Mouse (Mus musculus) layer of hippocampus, adult 11-12 months (tissue): ENCODE measurements at regions not wholly inside any gene's neighbourhood (a gene's known extent, or its start where the extent isn't known, plus 50 kb on each side); places are given as distances from the start of the nearest gene placed in this dataset.

Experiments
- DNase-seq: peaks from one replicate; pipeline ENCODE4 v3.0.0; 2022; ENCODE audit warnings: low spot score

GRCm38 (mm10) chr10:17431068-17431467, 291.9 kb upstream of the Cited2 start:
- DNase-seq: no peak

DNA sequence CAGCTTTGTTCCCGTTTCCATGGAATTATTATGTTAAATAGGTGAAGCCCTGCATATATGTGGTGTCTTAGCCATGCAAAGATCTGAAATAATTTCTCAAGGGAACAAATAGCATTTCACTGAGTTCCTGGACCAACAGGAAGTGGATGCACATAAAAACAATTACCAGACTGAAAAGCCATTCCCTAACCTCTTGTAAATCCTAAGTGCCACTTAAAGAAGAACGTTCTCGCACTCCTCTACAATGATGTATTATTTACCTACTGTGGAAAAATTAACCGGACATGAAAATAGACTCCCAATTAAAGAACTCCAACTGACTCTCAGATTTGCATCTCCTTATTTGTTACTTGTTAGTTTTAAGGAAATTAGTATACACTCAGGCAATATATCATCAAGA, 288.9 kb upstream of the Cited2 start:
- no peak for DNase-seq

DNA sequence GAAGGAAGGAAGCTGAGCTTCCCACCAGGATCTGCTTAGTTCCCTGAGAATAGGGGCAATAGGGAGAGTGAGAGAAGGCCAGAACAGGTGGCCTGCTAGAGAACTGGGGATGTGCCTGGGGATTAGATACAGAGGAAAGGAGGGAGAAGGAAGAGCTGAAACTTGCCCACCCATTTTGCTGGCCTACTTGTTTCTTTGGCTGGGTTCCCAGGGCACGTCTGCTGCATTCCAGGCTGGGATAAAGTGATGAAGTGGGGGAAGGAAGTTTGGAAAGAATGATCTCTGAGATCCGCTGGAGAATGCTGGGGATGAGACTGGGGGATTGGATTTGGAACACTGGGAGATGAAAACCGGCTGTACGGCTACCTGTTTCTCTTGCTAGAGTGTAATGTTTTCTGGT, 272.8 kb upstream of the Cited2 start:
- no peak for DNase-seq

GRCm38 (mm10) chr10:17470880-17471279, 252.1 kb upstream of the Cited2 start:
- no peak for DNase-seq

- no peak for DNase-seq
Observed at GRCm38 (mm10) chr10:17472536-17472935, 250.5 kb upstream of the Cited2 start.

GRCm38 (mm10) chr10:17475976-17476375, 247.0 kb upstream of the Cited2 start:
- DNase-seq: no peak

DNA sequence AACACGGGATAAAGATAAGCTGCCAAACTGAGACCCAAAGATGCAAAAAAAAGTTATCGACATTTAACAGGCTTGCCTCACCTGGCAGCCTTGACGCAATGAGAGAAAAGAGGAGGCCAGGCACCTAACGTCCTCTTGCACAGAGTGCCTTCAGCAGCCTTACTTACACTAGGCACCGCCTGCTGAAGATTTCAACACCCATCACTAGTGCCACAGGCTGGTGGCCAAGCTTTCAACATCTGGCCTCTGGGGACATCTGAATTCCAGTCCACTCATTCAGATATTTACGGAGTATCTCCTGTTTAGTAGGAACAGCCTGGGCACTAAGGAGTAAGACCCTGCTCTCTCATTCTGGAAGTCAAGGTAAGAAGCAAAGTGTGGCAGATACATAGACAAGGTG, 246.3 kb upstream of the Cited2 start:
- DNase-seq: no peak

DNA sequence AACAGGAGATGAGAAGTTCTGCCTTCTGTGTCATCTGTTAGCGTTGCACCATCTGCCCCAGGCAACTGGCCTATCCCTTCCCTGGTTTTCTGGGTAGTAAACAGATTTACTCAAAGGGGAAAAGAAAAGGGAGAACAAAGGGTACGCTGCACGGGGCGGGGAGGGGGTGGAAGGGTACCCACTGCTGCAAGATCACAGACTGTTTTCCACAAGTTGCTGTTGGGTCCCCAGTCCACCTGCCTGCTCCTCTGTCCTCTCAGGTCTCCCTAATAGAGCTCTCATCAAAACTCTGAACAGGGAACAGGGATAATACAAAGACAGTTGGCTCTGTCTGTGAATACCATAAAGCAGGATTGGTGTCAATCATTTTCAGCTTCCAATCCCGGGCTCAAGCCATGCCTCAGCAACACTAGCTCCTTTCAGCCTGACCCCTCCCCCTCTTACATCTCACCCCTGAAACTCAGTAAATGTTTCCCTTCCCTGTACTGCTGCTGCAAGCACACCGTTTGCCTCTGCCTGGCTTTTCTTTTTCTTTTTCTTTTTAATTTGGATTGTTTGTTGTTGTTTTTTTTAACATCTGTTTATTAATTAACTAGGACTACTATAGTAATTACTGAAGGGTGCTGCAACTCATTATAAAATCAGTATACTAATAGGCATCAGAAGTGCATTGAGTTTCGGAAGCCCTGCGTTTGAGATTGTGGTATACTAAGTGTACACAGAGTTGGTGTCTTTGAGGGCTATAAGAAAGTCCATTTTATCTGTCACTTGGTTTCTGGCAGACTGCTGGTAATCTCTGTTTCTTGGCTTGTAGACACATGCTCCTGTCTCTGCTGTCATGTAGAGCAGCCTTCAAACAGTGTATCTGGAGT, 244.0 kb upstream of the Cited2 start:
- DNase-seq: peak; percentile 31

DNA sequence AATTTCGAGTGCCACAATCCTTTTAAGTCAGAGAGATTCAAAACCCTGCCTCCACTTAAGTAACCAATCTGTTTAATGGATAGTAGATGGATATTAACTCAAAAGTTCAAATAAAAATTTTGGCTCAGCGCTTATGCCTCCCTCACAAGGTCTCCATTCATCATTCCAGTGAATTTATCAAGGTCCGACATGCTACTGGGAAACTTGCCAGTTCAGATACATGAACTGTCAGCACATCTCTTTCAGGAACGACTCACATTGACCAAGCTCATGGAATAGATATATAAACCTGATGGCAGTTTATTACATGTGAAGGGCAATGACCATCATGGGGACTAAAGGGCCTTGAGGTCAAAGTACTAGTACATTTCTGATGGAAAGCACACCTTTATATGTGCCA, 240.3 kb upstream of the Cited2 start:
- no peak for DNase-seq

GRCm38 (mm10) chr10:17485049-17485449, 238.0 kb upstream of the Cited2 start:
- DNase-seq: peak; percentile 24

GRCm38 (mm10) chr10:17485515-17485914, 237.5 kb upstream of the Cited2 start:
- DNase-seq: no peak

GRCm38 (mm10) chr10:17486011-17486410, 237.0 kb upstream of the Cited2 start:
- no peak for DNase-seq

DNA sequence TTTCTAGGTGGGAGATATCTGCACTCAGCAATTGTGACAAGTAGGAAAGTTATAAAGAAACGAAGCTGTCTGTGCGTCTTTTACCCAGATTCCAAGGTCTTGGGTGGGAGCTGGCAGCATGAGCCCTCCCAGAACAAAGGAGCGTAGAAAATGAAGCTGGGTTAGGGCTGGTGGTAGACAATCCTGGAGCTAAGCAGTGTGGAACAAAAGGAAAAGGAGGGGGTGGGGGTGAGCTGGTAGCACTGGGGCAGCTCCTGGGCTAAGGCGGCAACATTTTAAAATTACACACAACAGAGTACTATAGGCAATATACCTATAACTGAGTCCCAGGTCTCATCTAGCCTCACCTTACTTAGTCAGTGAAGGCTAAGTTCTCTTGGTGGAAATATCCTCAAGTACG, 235.6 kb upstream of the Cited2 start:
- DNase-seq: no peak

DNA sequence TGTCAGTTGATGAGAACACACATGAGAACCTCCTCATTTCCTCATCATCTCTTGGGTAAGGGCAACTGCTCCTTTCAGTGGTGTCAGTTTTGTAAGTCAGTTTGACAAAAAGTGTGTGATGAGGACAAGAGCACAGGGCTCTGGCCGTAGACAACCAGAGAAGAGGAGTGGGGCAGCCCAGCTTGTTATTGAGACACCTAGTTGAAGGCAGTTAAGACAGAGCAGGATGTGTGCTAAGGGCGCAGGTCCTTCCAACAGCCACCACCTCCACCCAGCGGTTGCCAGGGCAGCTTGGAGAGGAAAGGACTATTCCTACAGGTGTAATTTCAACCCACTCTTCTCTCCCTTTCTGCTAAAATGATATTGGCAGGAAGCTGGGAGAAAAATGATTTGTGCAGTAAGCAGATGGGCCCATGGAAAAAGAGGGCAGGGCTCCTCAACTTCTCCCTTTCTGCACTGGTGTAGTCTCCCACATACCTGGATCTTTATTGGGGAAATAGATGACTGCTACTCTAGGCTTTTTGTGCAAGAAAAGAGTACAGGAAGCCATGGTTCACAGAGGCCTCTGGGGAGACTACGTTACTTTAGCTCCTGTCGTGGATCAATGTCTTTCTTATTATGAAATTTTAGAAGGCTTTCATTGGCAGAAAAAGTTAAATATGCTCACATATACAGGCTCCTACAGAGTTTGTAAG, 231.3 kb upstream of the Cited2 start:
- no peak for DNase-seq

DNA sequence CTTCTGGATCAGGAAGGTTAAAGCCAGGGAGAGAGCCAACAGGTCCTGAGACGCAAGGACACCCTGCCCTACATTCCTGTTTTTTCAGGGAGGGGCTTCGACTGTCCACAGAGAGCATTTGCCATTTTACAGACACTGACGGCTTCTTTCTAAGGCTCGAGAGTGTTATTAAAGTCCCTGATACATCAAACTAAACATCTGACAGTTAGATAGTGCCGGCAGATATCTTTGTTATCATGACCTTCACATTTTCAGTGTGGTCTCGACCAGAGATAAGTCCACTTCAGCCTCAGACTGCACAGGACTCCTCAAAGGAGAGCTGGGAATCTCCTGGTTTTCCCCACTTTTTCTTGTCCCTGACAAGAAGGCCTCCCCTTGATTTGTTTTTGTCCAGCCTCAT, 229.9 kb upstream of the Cited2 start:
- no peak for DNase-seq

DNA sequence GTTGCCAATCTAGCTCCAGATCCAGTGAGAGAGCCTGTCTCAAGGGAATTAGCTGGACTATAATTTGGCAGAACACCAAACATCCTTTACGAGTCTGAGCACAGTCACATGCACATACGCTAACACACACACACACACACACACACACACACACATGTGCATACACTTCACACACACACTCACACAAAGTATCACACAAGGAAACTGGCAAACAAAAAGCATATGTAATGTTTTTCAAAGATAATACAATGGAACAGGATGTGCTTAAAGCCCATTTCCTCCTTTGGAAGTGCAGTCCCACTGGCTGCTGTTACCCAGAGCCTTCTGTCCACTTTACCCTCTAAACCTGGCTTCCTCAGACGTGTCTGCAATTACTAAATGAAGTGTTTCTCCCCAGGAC, 226.2 kb upstream of the Cited2 start:
- DNase-seq: no peak

- no peak for DNase-seq
Observed at GRCm38 (mm10) chr10:17510626-17511193, 212.3 kb upstream of the Cited2 start.

DNA sequence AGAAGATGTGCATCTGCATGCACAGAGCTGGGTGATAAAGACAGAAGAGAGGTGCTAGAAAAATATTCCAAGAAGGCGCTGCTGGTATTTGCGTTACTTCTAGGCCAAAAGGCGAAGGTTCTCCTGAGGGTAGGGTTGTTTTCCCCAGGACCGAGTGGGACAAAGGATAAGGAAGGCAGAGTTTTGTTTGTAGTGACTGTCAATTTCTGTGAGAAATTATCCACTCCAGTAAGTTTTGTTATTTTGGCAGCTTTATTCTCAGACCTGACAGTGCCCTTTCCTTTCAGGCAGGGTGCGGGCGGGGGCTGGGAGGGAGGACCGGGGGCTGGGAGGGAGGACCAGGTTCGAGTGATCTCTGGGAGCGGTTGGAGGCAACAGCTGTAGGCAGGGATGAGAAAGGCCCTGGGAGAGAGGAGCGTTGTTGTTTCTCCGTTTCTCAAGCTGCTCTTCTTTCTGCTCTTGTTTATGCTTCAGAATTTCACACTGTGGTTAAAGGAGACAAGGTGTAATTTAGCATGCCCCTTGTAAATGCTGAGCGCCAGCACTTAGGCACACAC, 211.2 kb upstream of the Cited2 start:
- DNase-seq: no peak

- DNase-seq: no peak
Observed at GRCm38 (mm10) chr10:17512487-17512886, 210.5 kb upstream of the Cited2 start.

DNA sequence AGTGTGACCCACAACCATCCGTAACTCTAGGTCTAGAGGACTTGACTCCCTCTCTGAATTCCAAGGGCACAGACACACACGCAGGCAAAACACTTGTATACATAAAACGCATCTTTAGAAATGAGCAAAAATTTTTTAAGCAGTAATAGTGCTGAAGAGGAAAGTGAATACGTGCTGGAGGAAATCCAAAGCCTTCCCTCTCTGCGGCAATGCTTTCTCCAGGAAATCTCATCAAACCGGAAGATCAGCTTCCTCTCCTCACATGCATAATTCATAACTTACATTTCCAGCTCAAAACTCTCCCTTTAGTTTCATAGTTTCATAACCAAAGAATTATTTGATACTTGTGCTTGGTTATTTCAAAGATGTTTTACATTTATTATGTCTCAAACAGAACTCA, 209.3 kb upstream of the Cited2 start:
- no peak for DNase-seq

GRCm38 (mm10) chr10:17516068-17516467, 206.9 kb upstream of the Cited2 start:
- DNase-seq: no peak

GRCm38 (mm10) chr10:17518423-17519175, 204.4 kb upstream of the Cited2 start:
- DNase-seq: no peak
